In the genomic region with DNA sequence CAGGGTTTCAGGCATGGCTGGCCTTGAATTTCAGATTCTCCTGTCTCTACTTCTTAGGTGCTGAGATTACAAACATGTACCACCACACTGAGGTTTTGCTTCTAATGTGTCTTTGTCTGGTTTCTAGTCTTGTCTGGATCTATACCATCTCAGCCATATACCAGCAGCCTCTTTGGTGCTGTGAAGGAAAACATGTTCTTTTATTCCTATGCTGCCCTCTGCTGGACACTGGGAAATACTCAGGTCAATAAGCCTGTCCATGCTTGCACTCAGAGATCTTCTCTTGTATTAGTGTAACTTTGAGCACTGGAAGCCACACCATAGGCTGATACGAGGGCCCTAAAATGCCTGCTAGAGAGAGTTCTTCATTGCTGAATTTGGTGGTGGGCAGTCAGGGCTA, we compare ENCODE assay signal across 9 mouse cellular contexts. TPM values are rescaled to one million over a fixed set of nuclear protein-coding genes. Genes with fewer than 3 reads are reported as not detected.
DNase-seq lines count a peak whose midpoint lies in the region; ATAC-seq and TF ChIP-seq lines count a peak whose summit lies in the region.
"Had no signal": no experiment of that assay in that cellular context is flagged by ENCODE, and none has a peak within 500 bp of the region (broad histone marks: within the 10 kb centered on the region; RNA-seq: fewer than 3 reads in every experiment).

No protein-coding gene starts in this region.

- 48% methylated on average over 1 of the region's 1 CpGs for WGBS in hindbrain, embryonic 10.5 days
- 56% methylated on average over 1 of the region's 1 CpGs for WGBS in hindbrain, embryonic 12.5 days
- 42% methylated on average over 1 of the region's 1 CpGs for WGBS in embryonic facial prominence, embryonic 14.5 days
- 42% methylated on average over 1 of the region's 1 CpGs for WGBS in lung, postnatal 0 days

- H3K4me3 ChIP-seq in hindbrain, embryonic 10.5 days = no peak overlapping the region
- no peak overlapping the region for H3K4me3 ChIP-seq in hindbrain, embryonic 12.5 days
- no peak overlapping the region for H3K4me3 ChIP-seq in embryonic facial prominence, embryonic 14.5 days (ENCODE audit: low read depth, low read length)
- H3K4me3 ChIP-seq in lung, postnatal 0 days (ENCODE audit: low read depth, low read length) = no peak overlapping the region
- H3K4me3 ChIP-seq: heart, embryonic 13.5 days had no signal

- peak; percentile 69 for TF ChIP-seq CTCF in lung, postnatal 0 days (IDR thresholded peaks at IDR 0.05)

- no peaks in the 10 kb centered on the region for H3K9me3 ChIP-seq in hindbrain, embryonic 10.5 days
- no peaks in the 10 kb centered on the region for H3K9me3 ChIP-seq in hindbrain, embryonic 12.5 days (replicated peaks)
- H3K9me3 ChIP-seq in embryonic facial prominence, embryonic 14.5 days (ENCODE audit: control insufficient read depth, low read length) = no peaks in the 10 kb centered on the region
- H3K9me3 ChIP-seq in lung, postnatal 0 days (ENCODE audit: low read length) = no peaks in the 10 kb centered on the region
- H3K9me3 ChIP-seq: heart, embryonic 13.5 days had no signal

- no peaks in the 10 kb centered on the region for H3K36me3 ChIP-seq in hindbrain, embryonic 10.5 days
- no peaks in the 10 kb centered on the region for H3K36me3 ChIP-seq in hindbrain, embryonic 12.5 days
- no peaks in the 10 kb centered on the region for H3K36me3 ChIP-seq in embryonic facial prominence, embryonic 14.5 days (ENCODE audit: control insufficient read depth, insufficient read depth, low read length)
- no peaks in the 10 kb centered on the region for H3K36me3 ChIP-seq in lung, postnatal 0 days (ENCODE audit: insufficient read depth, low read length)
- H3K36me3 ChIP-seq: heart, embryonic 13.5 days had no signal

- H3K4me1 ChIP-seq in hindbrain, embryonic 10.5 days (replicated peaks) = no peaks in the 10 kb centered on the region
- no peaks in the 10 kb centered on the region for H3K4me1 ChIP-seq in hindbrain, embryonic 12.5 days
- H3K4me1 ChIP-seq in embryonic facial prominence, embryonic 14.5 days (ENCODE audit: control insufficient read depth, insufficient read depth, low read length) = no peaks in the 10 kb centered on the region
- H3K4me1 ChIP-seq in lung, postnatal 0 days (ENCODE audit: insufficient read depth, low read depth, low read length) = no peaks in the 10 kb centered on the region
- H3K4me1 ChIP-seq: heart, embryonic 13.5 days had no signal

- no peak for ATAC-seq in hindbrain, embryonic 12.5 days (ENCODE audit: low FRiP score)
- no peak for ATAC-seq in embryonic facial prominence, embryonic 14.5 days (ENCODE audit: low read depth)
- ATAC-seq in lung, postnatal 0 days = no peak
- ATAC-seq in erythroid progenitor cell, adult 5-6 weeks (replicated peaks; ENCODE audit: low FRiP score, poor library complexity, severe bottlenecking) = no peak

- DNase-seq in hindbrain, embryonic 10.5 days (ENCODE audit: low spot score) = peak; percentile 32
- DNase-seq in 416B (ENCODE audit: low read depth) = peak; percentile 42
- DNase-seq in adrenal gland, postnatal 14 days = peak; percentile 55
- peak; percentile 43 for DNase-seq in embryonic facial prominence, embryonic 14.5 days (ENCODE audit: low spot score)
- peak; percentile 64 to 75 for DNase-seq in kidney, postnatal 36 days
- DNase-seq in lung, postnatal 0 days (ENCODE audit: low spot score) = peak; percentile 52

- no peak for TF ChIP-seq EP300 in lung, postnatal 0 days (IDR thresholded peaks at IDR 0.05)

- H3K9ac ChIP-seq in hindbrain, embryonic 12.5 days = no peak overlapping the region
- H3K9ac ChIP-seq in embryonic facial prominence, embryonic 14.5 days (ENCODE audit: low read depth, low read length) = no peak overlapping the region
- H3K9ac ChIP-seq in lung, postnatal 0 days (replicated peaks; ENCODE audit: low read depth) = no peak overlapping the region
- H3K9ac ChIP-seq: heart, embryonic 13.5 days had no signal

- no peaks in the 10 kb centered on the region for H3K27me3 ChIP-seq in hindbrain, embryonic 10.5 days (ENCODE audit: insufficient read depth, poor library complexity, severe bottlenecking)
- no peaks in the 10 kb centered on the region for H3K27me3 ChIP-seq in hindbrain, embryonic 12.5 days
- H3K27me3 ChIP-seq in embryonic facial prominence, embryonic 14.5 days (replicated peaks; ENCODE audit: control insufficient read depth, insufficient read depth, low read length) = no peaks in the 10 kb centered on the region
- H3K27me3 ChIP-seq in lung, postnatal 0 days (replicated peaks; ENCODE audit: insufficient read depth, low read length) = no peaks in the 10 kb centered on the region
- H3K27me3 ChIP-seq: heart, embryonic 13.5 days had no signal

- H3K27ac ChIP-seq in hindbrain, embryonic 10.5 days = no peak overlapping the region
- H3K27ac ChIP-seq in hindbrain, embryonic 12.5 days = no peak overlapping the region
- no peak overlapping the region for H3K27ac ChIP-seq in embryonic facial prominence, embryonic 14.5 days (replicated peaks; ENCODE audit: low read depth, low read length)
- H3K27ac ChIP-seq in lung, postnatal 0 days (ENCODE audit: low read length) = no peak overlapping the region
- H3K27ac ChIP-seq: heart, embryonic 13.5 days had no signal

- H3K4me2 ChIP-seq in hindbrain, embryonic 12.5 days (replicated peaks) = no peak overlapping the region
- H3K4me2 ChIP-seq in embryonic facial prominence, embryonic 14.5 days (ENCODE audit: low read depth, low read length) = no peak overlapping the region
- no peak overlapping the region for H3K4me2 ChIP-seq in lung, postnatal 0 days (replicated peaks; ENCODE audit: low read depth, low read length)
- H3K4me2 ChIP-seq: heart, embryonic 13.5 days had no signal

RNA-seq across cellular contexts. Expression of gene Ces1c, which starts 9.6 kb away (rescaled TPM):
- 0.09 TPM in 1 of 2 replicates, not detected in the other for polyA plus RNA-seq in hindbrain, embryonic 10.5 days (2016; fragmentation: Nextera tagmentation; extraction: Ambion mirVana)
- polyA plus RNA-seq in hindbrain, embryonic 12.5 days (2016; fragmentation: Nextera tagmentation; extraction: Ambion mirVana) = not detected in 2 replicates
- total RNA-seq in adrenal gland, postnatal 14 days (2021) = 12.6 and 253 TPM in 2 replicates
- not detected in 2 replicates for polyA plus RNA-seq in embryonic facial prominence, embryonic 14.5 days (2014; fragmentation: Nextera tagmentation; extraction: Ambion mirVana)
- 0.08 and 0.24 TPM in 2 replicates for polyA plus RNA-seq in lung, postnatal 0 days (2015; fragmentation: Nextera tagmentation; extraction: Ambion mirVana)
- total RNA-seq in erythroid progenitor cell, adult 5-6 weeks (2015; ENCODE audit: low replicate concordance) = 2.5 TPM in 1 of 2 replicates, not detected in the other
- total RNA-seq in erythroid progenitor cell, adult 5-6 weeks (2017; ENCODE audit: low replicate concordance) = not detected in 2 replicates
- polyA plus RNA-seq: heart, embryonic 13.5 days had no signal

RNA-seq across cellular contexts. Expression of gene Ces1d, which starts 56.9 kb away (rescaled TPM):
- 0.48 and 2.6 TPM in 2 replicates for polyA plus RNA-seq in hindbrain, embryonic 10.5 days (2016; fragmentation: Nextera tagmentation; extraction: Ambion mirVana)
- polyA plus RNA-seq in hindbrain, embryonic 12.5 days (2016; fragmentation: Nextera tagmentation; extraction: Ambion mirVana) = 0.23 and 0.48 TPM in 2 replicates
- 584 and 637 TPM in 2 replicates for total RNA-seq in adrenal gland, postnatal 14 days (2021)
- 3.2 and 6.0 TPM in 2 replicates for polyA plus RNA-seq in embryonic facial prominence, embryonic 14.5 days (2014; fragmentation: Nextera tagmentation; extraction: Ambion mirVana)
- polyA plus RNA-seq in lung, postnatal 0 days (2015; fragmentation: Nextera tagmentation; extraction: Ambion mirVana) = 408 and 424 TPM in 2 replicates
- not detected in 2 replicates for total RNA-seq in erythroid progenitor cell, adult 5-6 weeks (2015; ENCODE audit: low replicate concordance)
- 2.1 TPM in 1 of 2 replicates, not detected in the other for total RNA-seq in erythroid progenitor cell, adult 5-6 weeks (2017; ENCODE audit: low replicate concordance)

Comparison
In these comparisons a context has a peak if more than half of its experiments do, and no peak if none do; other contexts are left out.
1. RNA of gene Ces1d, which starts 56.9 kb away (polyA plus RNA-seq): 408 to 424 TPM in lung, postnatal 0 days; 3.2 to 6.0 TPM in embryonic facial prominence, embryonic 14.5 days, 0.48 to 2.6 TPM in hindbrain, embryonic 10.5 days and 0.23 to 0.48 TPM in hindbrain, embryonic 12.5 days; every median in the first group is over 10 times any median in the second.
2. Peak in every context shown above with its lines, with median percentiles within 50 percentile points of each other: DNase-seq.